Mouse (Mus musculus): ENCODE measurements at regions not wholly inside any gene's neighbourhood (a gene's known extent, or its start where the extent isn't known, plus 50 kb on each side); places are given as distances from the start of the nearest gene placed in this dataset.
"Not testable (repeated sequence)": the region's sequence is repeated elsewhere in the genome, so short reads cannot be mapped to it uniquely, and the experiment has no call there.

DNA sequence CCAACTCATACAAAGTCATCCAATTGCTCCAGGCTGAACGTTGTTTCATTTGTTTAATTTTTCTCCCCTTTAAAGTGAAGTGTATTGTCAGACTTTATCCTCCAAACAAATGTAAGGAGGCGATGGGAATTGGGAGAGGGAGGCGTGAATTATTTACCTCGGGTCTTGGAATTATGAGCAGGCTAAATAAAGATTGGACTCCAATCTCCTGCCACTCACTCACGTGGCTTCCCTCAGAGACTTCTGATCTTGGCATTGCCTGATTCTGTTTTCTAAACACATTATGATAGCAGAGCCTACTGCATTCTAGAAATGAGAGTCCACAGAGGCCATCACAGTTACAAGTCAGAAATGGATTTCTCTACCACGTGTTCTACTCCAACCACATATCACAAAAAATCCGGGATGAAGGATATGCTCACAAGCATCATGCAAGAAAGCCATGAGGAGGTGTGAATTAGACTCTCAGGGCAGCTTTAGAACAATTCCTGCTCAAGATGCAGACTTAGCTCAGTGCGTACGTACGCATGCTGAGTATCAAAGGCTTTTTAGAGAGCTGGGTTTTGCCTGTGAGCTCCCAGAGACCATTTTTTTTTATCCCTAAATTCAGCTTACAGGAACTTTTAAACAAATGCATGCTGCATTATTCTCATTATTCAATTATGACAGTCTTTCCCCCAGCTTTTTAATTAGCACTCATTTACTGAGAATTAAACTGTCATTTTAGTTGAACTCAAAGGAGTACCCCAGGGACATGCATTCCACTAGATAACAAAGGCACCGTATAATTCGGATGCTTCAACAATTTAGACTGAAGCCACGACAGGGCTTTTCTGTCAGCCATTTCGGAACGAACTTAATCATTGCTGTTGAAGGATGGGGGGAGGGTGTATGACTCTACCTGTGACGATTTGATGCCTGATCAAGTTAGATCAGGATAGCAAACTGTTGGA is 269.2 kb upstream of the Ubash3b start:
- intact Hi-C loops (cut with DNase I), result no loop called here
- DNase-seq (ENCODE audit: low spot score in 2 of 2), result no peak

DNA sequence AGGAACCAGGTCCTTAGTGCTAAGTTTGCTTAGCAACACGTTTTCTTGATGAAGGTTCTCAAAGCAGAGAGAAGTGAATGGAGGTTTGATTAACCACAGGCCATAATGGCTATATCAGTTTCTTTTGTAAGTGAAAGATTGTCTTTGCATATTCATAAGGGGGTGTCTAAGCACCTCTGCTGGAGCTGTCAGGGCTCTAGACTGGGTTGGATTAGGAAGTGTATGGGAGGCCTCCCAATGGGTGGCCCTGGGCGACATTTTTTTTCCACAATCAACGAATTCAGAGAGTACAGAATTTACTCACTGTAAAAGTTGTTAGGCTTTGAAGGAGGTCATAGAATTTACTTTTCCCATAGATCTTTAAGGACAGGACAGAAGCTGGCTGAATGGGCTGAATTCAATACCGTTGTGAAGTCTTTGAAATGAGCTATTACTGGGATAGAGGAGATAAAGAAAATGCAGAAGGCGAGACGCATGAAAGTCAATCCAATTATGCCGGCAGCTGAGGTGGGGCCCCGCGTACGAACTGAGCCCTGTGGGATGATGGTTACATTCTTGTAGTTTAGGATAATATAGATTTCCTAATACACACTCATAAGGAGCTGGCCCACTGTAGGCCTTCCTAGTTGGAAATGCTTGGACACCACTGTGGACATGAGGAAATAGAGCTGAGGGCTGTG is 268.4 kb upstream of the Ubash3b start:
- intact Hi-C loops (cut with DNase I), result no loop called here
- DNase-seq (ENCODE audit: low spot score in 2 of 2), result no peak

DNA sequence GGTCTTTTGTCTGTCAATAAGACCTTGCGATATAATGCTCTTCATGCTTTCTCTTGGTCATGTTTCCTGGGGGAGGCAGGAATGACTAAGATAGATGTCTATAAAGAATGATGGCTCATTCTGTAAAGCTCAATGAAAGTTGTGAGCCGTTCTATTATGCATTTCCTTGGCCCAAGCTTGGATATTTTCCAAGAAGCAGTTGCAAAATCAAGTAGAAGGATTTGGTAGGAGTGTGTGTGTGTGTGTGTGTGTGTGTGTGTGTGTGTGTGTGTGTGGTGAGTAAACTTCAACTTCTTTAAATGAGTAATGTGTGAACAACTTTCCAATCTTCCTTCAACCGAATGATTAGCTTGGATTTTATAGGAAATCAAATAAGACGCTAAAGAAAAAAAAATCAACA is 267.7 kb upstream of the Ubash3b start:
- no peak for DNase-seq (ENCODE audit: low spot score in 2 of 2)
- intact Hi-C loops (cut with DNase I), result no loop called here

DNA sequence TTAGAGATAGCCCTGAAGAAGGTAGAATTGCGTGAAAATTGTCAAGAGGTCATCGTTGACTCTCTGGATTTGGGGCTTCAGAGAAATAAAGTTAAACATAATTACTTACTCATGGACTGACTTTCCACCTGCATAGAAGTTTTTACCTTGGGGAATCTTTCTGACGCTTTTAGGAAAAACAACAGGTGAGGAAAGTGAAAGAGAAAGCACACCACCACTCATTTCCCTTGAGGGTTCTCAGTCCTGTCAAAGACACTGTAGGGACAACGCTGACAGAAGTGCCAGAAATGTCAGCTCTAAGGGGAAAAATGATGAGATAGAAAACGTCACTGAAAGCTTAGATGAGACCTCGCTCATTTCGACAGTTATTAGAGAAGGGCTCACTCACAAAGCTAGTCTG is 265.2 kb upstream of the Ubash3b start:
- no peak for DNase-seq (ENCODE audit: low spot score in 2 of 2)
- intact Hi-C loops (cut with DNase I), result no loop called here

DNA sequence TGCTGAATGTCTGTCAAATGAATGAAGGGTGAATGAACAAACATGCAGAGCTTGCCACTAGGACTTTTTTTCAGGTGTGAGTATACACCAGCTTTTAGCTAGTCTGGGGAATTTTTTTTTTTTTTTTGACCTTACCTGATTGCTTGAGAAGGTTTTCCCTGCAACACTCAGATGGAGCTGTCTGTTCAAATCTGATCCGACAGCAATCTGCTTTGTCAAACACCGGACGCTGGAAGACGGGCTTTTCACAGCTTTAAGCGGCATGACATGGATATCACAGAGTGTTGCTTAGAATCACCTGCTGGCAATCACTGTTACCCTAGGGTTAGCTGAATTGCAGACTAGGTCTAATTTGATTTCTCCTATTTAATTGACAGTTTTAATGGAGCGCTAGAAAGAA is 263.7 kb upstream of the Ubash3b start:
- intact Hi-C loops (cut with DNase I), result no loop called here
- DNase-seq (ENCODE audit: low spot score in 2 of 2), result no peak

DNA sequence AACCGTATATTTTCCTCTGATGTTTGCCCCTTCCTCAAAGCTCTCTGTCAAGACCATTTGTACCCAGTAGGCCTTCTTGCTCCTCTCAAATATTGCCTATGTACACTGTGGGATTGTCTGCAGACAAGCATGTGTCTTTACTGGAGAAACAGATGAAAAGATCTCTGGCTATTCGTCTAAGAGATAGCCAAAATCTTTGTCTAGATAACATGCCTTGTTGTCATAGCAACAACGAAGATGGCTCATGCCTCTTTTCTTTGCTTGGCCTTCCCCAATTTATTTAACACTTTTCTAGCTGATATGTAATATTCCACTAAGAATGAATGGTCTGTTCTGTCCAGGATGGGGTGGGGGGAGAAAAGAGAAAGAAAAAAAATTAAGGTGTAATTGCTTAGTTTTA is 252.3 kb upstream of the Ubash3b start:
- no peak for DNase-seq (ENCODE audit: low spot score in 2 of 2)
- intact Hi-C loops (cut with DNase I), result no loop called here

DNA sequence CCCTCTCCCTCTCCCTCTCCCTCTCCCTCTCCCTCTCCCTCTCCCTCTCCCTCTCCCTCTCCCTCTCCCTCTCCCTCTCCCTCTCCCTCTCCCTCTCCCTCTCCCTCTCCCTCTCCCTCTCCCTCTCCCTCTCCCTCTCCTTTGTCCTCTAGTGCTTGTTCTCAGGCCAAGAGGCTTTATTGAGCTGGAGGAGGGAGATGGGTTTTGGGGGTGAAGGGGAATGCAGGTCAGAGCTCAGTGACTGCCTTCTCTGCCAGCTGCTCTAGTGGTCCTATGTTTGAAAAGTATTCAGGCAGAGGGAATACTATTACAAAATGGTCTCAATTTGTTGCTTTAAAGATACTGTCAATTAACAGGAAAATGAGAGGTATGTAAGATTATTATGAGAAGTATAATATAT is 251.6 kb upstream of the Ubash3b start:
- DNase-seq (ENCODE audit: low spot score in 2 of 2); intact Hi-C loops (cut with DNase I): not testable (repeated sequence)

DNA sequence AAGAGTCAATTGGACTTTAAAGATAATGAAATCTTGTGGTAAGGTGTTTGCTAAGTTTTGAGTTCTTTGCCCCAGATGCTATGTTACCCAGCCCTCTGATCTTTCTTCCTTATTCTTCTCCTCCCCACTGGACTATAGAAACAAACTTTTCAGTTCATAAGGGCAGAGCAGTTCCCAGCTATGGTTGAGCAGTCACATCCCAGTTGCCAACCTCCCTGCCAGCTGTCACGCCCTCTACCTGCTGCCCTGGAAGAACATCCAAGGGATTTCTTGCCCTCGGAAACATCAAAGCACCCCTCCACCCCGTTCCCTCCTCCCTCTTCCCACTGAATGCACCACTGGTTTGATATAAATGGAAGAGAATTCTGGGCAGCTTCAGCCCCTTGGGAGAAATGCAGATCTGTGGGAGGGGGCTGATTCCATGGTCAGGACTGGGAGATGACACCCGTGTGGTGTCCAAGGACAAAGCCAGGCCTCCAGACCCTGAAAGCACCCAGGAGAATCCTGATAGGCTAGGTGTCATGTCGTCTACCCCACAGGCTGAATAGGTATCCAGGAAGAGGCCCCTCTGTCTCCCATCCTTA is 250.8 kb upstream of the Ubash3b start:
- DNase-seq (ENCODE audit: low spot score in 2 of 2), result no peak
- intact Hi-C loops (cut with DNase I), result no loop called here

DNA sequence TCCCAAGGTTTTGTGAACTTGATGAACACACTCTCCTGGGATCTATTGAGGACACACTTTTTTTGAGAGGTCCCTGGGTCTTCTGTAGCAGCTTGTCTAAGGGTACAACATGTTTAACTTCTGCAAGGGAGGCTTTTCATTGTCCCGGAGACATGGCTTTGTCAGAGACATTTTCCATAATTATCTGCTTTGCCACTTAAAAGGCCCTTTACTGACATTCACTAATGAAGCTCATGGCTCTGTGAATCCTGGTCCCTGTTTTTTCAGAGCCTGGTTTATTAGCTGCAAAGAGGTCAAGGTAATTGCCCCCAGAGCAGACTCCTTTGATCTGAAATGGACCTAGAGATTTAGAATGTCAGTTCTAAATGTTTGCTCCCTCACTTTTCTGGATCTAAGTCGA is 246.8 kb upstream of the Ubash3b start:
- intact Hi-C loops (cut with DNase I), result no loop called here
- DNase-seq (ENCODE audit: low spot score in 2 of 2), result no peak

DNA sequence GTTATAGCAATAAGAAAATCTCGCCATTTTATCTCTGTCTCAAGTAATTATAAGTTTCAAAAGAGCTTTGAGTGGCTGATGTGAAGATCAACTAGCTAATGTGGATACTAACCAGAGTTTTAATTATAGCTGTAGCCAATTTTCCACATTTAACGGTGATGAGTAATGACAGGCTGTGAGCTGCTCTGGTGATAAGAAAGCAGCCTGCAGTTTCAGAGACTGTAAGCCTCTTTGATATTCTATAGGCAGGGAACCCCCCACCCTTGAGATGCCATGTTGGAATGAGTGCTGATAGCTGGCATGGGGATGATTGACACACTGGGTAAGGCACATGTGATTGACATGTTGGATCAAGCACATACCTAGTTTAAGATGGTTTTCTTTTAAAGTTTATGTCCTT is 245.6 kb upstream of the Ubash3b start:
- DNase-seq (ENCODE audit: low spot score in 2 of 2), result no peak
- intact Hi-C loops (cut with DNase I), result no loop called here

DNA sequence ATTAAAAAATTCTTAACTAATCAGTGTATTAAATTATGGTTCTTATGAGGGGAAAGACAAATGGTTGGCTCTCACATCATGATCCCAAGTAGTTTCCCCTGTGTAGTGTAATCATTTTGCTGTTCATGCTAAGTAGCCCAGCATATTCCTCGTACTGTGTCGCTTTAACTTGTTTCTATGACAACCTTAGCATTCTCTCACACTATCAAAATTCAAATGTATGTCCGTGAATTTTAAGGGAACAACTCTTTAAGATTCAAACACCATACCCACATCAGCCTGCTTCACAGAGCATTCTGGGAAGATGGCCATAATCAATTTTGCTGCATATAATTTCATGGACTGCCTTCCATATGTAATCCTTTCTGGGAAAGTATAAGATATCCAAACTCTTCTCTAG is 241.4 kb upstream of the Ubash3b start:
- DNase-seq (ENCODE audit: low spot score in 2 of 2), result peak in 1 of 2 experiments; percentile 15
- intact Hi-C loops (cut with DNase I), result no loop called here

DNA sequence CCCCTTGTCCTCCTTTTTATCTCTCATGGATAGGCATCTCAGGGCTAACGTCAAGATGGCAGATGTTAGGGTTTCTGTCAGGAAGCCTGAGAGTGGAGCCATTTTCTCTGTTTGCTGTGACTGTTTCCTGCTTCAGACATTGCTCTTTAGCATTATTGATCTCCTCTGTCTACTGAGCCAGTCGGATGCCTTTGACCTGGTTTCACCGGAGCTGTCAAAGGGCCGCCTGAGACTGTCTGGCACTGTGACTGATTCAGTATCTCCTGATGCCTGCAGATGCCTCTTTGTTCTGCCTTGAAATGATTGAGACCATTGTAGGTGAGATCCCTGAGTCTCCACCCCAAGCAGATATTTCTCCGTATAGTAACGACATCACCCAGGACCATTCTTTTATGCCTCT is 239.5 kb upstream of the Ubash3b start:
- intact Hi-C loops (cut with DNase I), result no loop called here
- no peak for DNase-seq (ENCODE audit: low spot score in 2 of 2)

DNA sequence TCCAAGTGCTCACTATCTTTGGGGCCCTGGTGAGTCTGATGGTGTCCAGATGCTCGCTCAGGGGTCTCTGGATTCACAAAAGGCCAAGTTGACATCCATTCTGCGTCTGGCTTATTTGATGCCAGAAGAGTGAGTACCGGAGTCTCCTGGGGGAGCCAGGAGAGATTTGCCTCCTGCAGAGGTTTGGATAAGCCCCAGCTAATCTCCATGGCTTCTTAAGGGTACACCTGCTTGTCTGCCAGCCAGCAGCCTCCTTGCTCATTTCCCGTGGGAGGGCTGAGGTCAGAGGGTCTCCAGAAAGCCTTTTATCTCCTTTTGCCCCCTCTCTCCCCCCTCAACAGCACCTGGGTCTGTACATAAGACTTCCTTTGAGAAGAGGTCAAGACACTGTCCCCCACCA is 234.0 kb upstream of the Ubash3b start:
- intact Hi-C loops (cut with DNase I), result no loop called here
- no peak for DNase-seq (ENCODE audit: low spot score in 2 of 2)

DNA sequence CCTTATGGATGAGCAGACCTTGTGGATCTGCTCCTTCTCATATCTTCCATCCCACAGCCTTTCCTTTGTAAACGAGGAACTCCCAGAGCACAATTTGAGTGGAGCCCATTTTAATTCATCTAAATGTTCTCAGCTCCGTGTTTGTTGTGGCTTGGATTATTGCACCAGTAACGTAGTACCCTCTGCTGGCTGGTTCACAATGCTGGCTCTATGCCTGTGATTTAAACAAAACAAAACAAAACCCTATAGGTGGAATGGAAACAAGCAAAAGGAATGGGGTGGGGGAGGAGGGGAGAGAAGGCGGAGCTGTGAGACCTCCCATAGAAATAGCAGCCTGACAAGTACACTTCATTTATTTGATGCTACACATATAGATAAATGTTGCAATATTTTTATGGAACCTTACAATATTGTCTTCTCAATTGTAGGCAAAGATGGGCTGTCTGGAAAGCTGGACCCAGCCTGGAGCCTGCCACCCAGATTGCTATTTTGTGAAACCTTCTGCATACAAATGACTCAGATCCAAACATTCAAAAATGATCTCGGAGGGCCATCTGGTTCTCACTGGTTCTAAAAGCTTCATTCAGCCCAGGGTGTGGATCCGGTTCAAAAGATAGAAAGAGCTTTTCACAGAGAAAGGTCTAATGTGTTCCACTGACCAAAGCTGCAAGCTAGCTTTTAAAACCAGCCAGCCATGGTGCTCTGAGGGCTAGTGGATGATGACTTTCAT is 230.3 kb upstream of the Ubash3b start:
- DNase-seq (ENCODE audit: low spot score in 2 of 2), result peak in 1 of 2 experiments; percentile 86
- intact Hi-C loops (cut with DNase I), result loop anchor here (1.0 to 5.0 kb wide), 2 partner anchors 163 to 561 kb away; no protein-coding TSS in a partner anchor

DNA sequence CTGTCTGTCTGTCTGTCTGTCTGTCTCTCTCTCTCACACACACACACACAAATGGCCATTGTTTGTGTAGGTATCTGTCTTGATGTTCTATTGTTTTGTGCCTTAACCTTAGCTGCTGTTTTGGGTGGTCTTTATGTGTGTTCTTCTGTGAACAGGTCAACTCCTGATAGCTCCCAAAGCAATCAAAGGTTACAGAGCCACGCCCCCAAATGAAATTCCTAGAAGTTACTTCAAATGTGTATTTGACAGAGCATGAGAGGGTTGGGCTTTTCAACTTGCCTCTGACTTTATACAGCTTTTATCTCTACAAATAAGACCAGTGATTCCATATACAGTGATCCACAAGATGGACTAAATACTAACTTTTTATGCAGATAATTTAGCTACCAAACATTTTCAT is 217.8 kb upstream of the Ubash3b start:
- intact Hi-C loops (cut with DNase I), result loop anchor here (5.0 kb wide), 2 partner anchors 152 to 573 kb away; no protein-coding TSS in a partner anchor
- no peak for DNase-seq (ENCODE audit: low spot score in 2 of 2)

DNA sequence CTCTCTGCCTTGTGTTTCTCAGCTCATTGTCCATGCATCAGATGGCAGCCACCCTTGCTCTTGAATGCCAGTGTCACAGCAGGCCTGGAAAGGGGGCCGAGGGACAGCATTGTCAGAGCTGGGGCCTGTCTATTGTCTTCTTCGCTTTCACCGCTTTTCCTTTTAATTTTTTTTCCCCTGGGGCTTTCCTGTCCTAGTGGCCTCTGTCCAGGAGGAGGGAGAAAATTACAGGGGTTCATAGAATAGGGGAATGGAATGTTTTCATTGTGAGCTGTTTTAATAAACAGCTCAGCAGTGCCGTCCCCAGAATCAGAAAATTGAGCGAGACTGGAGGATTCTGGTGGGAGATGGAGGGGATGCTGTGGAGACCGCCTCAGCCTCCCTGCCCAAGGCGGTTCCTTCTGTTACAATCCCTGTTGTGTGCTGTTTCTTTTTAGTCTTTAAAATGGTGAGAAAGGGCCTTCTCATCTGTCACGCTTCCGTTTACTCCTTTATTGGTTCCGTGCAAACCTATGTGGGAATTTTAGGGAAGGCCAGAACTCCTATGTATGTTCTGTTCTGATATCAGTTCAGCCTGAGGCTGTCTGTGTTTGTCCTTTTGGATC is 217.2 kb upstream of the Ubash3b start:
- intact Hi-C loops (cut with DNase I), result loop anchor here (5.0 kb wide), 2 partner anchors 151 to 574 kb away; no protein-coding TSS in a partner anchor
- DNase-seq (ENCODE audit: low spot score in 2 of 2), result peak in 1 of 2 experiments; percentile 24

DNA sequence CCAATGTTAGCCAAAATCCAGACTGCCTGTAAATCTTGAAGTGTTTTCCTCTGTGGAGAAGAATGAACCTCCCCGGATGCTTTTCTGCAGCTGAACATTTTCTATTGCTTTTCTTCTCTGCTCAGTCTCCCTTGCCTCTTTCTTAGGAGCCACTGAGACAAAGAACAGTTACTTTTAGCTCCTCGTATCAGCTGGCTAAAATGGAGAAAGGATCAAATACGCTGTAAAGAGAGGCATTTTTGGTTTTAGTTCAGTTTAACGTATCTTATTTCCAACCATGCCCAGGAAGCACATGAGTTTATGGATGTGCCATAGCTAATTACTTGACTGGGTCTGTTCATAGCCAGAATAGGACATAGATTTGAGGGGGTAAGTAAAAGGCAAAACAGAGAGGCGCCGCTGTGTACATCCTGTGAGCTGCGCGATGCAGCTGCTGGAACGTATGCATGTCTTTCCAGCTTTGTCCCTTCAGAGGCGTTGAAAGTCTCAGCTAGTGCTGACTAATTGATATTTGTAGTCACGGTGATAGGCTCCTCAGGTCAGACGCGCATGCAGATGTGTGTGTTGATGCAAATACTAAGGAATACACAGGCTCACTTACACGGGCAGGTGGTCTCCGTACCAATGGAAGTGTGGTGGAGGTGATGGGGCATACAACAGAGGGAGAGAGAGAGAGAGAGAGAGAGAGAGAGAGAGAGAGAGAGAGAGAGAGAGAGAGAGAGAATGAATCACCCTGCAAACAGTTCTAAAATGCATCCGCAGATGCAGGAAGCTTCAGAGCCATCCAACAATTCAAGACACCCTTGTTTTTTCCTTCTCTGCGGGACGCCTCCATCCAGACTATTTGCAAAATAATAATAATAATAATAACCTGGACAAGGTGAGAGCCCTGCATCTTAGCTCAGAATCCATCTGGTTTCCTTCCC is 216.5 kb upstream of the Ubash3b start:
- intact Hi-C loops (cut with DNase I), result loop anchor here (2.0 to 5.0 kb wide), 5 partner anchors 69 to 574 kb away; no protein-coding TSS in a partner anchor
- peak; percentile 44 to 67 for DNase-seq (ENCODE audit: low spot score in 2 of 2)

All from left cerebral cortex, postnatal 25 days (tissue).